Mouse (Mus musculus) midbrain, postnatal 0 days (tissue): ENCODE measurements at regions not wholly inside any gene's neighbourhood (a gene's known extent, or its start where the extent isn't known, plus 50 kb on each side); places are given as distances from the start of the nearest gene placed in this dataset.

Experiments
- ATAC-seq: fragments of 200-750 bp; cut with Nextera tagmentation; 2 replicates; pipeline ENCODE4 v1.8.0; 2017; ENCODE audit warnings: moderate number of reproducible peaks, mild to moderate bottlenecking, moderate TSS enrichment, moderate library complexity; ENCODE audit not compliant: low FRiP score
- DNase-seq: peaks from one replicate; pipeline ENCODE4 v3.0.0-alpha.2; 2015; ENCODE audit warnings: low spot score
- H3K27ac ChIP-seq: fragments of 300-500 bp; sonication (generic); 2 replicates; pipeline ENCODE4 v1.5.1; 2014; ENCODE audit warnings: low read depth, mild to moderate bottlenecking, low read length, mixed read lengths
- H3K27me3 ChIP-seq: fragments of 300-500 bp; sonication (generic); 2 replicates; pipeline ENCODE4 v1.6.1; 2014; ENCODE audit warnings: low read length, control low read depth, mixed read lengths; ENCODE audit not compliant: insufficient read depth
- H3K36me3 ChIP-seq: fragments of 300-500 bp; sonication (generic); 2 replicates; pipeline ENCODE4 v1.6.1; 2014; ENCODE audit warnings: low read length, control low read depth, mixed read lengths; ENCODE audit not compliant: insufficient read depth
- H3K4me1 ChIP-seq: fragments of 300-500 bp; sonication (generic); 2 replicates; pipeline ENCODE4 v1.6.1; 2014; ENCODE audit warnings: mild to moderate bottlenecking, control low read depth, antibody characterized with exemption, low read length, mixed read lengths; ENCODE audit not compliant: insufficient read depth
- H3K4me2 ChIP-seq: fragments of 300-500 bp; sonication (generic); 2 replicates; pipeline ENCODE4 v1.6.1; 2014; ENCODE audit warnings: low read depth, mild to moderate bottlenecking, low read length, mixed read lengths; ENCODE audit not compliant: poor library complexity, severe bottlenecking
- H3K4me3 ChIP-seq: fragments of 300-500 bp; sonication (generic); 2 replicates; pipeline ENCODE4 v1.5.1; 2014; ENCODE audit warnings: low read depth, mild to moderate bottlenecking, low read length, moderate library complexity
- H3K9ac ChIP-seq: fragments of 300-500 bp; sonication (generic); replicated peaks from 2 replicates; pipeline ENCODE4 v1.6.1; 2014; ENCODE audit warnings: mild to moderate bottlenecking, low read length, moderate library complexity, mixed read lengths; ENCODE audit not compliant: poor library complexity, severe bottlenecking
- H3K9me3 ChIP-seq: fragments of 300-500 bp; sonication (generic); 2 replicates; pipeline ENCODE4 v1.6.1; 2016; ENCODE audit warnings: low read length, control low read depth
- CTCF ChIP-seq: IDR thresholded peaks from 2 replicates; pipeline ENCODE4 v1.5.1; 2016; ENCODE audit warnings: antibody characterized with exemption, mild to moderate bottlenecking
- WGBS: fragments of 180-500 bp; shearing (Covaris S2); extraction: QIAGEN DNeasy Blood & Tissue Kit; methylation state at CpG from one replicate; pipeline ENCODE4 v1.1.7; 2014; 5-methylcytosine and 5-hydroxymethylcytosine counted together

DNA sequence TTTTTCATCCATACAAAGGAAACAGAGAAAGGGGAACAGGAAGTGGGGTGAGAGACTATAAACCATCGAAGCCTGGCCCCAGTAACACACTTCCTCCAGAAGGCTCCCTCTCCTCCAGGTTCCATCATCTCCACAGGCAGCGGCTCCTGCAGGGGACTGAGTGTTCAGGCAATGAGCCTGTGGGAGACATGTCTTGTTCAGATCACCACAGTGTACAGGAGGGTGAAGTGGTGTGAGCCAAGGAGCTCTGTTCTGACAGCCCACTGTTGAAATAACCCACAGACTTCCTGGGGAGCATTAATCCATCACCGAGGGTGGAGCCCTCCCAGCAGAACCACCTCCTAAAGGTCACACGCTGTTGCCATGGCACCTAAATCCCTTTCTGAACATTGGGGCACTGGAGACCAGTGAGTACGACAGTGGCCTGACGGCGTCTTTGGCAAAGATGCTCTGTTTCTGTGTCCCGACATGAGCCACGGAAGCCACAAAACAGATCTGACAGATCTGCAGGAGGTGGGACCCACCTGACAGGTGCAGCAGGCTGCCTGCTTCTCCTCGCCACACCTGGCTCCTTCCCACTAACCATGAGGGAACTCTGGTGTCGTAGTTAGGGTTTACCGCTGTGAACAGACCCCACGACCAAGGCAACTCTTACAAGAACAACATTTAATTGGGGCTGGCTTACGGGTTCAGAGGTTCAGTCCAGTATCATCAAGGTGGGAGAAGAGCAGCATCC, 60.9 kb downstream of the Psmg1 start:
- Histone ChIP-seq H3K4me1 (no peaks in the 10 kb centered on the region), H3K27me3 (no peaks in the 10 kb centered on the region), H3K9ac (no peak overlapping the region), H3K27ac (no peak overlapping the region), H3K4me2 (no peak overlapping the region), H3K9me3 (no peaks in the 10 kb centered on the region), H3K36me3 (no peaks in the 10 kb centered on the region), H3K4me3 (no peak overlapping the region)
- no peak for TF ChIP-seq CTCF
- DNase-seq (no peak), ATAC-seq (no peak)
- 53% methylated on average over 14 of the region's 14 CpGs for WGBS

DNA sequence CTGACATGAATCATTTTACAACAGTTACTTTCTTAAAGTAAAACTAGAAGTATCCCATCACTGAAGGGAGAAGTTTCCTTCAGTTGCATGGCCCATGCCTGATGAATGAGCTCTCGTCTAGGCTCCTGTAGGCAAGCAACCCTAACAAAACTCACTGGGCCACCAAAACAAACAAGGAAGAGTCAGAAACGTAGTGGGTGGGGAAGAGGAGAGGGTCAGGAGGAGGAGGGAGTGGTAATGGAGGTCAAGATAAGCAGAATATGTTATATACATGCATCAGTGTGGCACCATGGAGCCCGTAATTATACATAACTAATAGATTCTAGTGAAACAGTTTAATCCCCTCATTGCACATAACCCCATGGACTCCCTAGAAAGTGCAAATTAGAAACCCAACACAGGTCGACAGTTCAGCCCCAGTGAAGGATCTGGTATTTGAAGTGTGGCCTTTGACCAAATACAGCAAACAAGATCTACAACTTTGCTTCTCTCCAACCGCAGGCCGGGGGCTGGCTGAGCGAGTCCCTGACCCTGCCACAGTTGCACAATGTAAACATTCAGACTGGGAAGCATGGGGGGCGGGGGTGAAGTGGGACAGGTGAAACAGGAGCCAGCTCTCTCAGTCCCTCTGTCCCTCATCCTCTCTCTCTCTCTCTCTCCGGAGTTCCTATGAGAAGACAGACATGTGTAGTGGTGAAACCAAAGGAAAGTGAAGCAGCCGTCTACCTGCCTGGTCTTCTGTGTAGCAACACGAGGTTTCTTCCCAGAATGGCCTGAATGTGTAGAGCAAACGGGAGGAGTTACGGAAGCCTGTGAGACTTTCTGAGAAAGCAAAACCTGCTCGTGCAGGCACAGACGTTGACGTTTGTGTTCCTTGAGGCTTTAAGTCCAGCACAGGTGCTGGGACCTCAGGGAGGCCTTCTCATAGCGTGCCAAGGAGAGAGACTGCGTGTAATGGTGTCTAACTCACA, 62.2 kb downstream of the Psmg1 start:
- H3K4me1 ChIP-seq = no peaks in the 10 kb centered on the region
- WGBS = 83% methylated on average over 18 of the region's 18 CpGs
- no peaks in the 10 kb centered on the region for H3K27me3 ChIP-seq
- ATAC-seq (no peak), DNase-seq (no peak)
- H3K9ac ChIP-seq = no peak overlapping the region
- no peaks in the 10 kb centered on the region for H3K9me3 ChIP-seq
- H3K36me3 ChIP-seq = no peaks in the 10 kb centered on the region
- H3K4me3 ChIP-seq = no peak overlapping the region
- no peak overlapping the region for H3K4me2 ChIP-seq
- no peak for TF ChIP-seq CTCF
- no peak overlapping the region for H3K27ac ChIP-seq

DNA sequence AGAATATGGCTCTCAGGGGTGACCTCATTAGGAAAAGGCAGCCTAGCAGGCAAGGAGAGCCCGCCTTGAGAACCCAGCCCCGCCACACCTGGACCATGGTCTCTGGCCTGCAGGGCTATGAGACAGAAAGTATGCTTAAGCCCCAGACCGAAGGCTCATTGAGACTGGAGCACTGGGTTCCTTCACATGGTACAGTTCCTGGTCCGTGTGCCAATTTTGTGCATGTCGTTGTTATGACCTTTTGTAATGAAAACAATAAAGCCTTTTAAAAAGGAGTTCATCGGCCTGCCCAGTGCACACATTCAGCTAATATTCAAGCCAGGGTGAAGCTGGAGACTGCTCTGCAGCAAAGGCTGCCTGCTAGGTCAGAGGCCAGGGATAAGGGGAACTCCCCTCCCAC, 64.2 kb downstream of the Psmg1 start:
- Histone ChIP-seq H3K27ac (no peak overlapping the region), H3K9me3 (no peaks in the 10 kb centered on the region), H3K4me2 (no peak overlapping the region), H3K4me1 (no peaks in the 10 kb centered on the region), H3K4me3 (no peak overlapping the region), H3K27me3 (no peaks in the 10 kb centered on the region), H3K9ac (no peak overlapping the region), H3K36me3 (no peaks in the 10 kb centered on the region)
- ATAC-seq (no peak), DNase-seq (no peak)
- 82% methylated on average over 6 of the region's 6 CpGs for WGBS
- no peak for TF ChIP-seq CTCF

DNA sequence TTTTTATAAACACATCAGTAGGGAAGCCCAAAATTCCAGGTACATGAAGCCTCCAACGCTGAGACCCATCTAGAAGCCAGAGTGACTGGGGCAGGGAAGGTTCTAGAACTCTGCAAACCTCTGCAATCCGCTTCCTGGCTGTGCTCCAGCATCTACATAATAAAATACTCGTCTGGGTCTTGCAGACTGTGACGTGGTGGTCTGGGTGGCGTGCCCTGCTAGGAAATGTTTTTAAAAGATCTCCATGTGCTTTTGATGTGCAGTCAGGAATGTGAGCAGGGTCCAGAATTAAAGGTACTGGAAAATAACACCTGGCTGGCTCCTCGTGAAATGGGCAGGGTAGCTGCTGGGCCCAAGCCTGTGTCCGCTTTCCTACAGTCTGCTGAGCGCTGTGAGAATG, 66.0 kb downstream of the Psmg1 start:
- H3K36me3 ChIP-seq = no peaks in the 10 kb centered on the region
- no peak overlapping the region for H3K4me2 ChIP-seq
- H3K9me3 ChIP-seq = no peaks in the 10 kb centered on the region
- no peak for TF ChIP-seq CTCF
- DNase-seq (no peak), ATAC-seq (no peak)
- 67% methylated on average over 8 of the region's 8 CpGs for WGBS
- H3K4me3 ChIP-seq = no peak overlapping the region
- H3K9ac ChIP-seq = no peak overlapping the region
- H3K27ac ChIP-seq = no peak overlapping the region
- no peaks in the 10 kb centered on the region for H3K27me3 ChIP-seq
- no peaks in the 10 kb centered on the region for H3K4me1 ChIP-seq

DNA sequence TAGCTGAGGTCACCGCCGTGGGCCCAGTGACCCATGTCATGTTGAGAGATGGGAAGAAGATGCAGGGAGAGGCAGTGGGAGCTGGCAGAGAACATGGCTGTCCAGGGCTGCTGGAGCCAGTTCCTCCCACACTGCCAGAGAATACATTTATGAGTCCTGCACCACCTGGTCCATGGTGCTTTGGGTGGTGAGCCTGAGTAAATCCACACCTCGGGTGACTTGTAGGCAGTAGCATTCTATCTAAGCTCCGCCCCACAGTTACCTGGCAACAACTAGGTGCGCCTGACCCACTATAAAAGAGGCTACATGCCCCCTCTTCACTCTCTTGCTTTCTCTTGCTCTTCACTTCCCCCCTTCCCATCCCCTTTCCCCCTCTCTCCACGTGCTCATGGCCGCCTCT, 66.8 kb downstream of the Psmg1 start:
- H3K36me3 ChIP-seq = no peaks in the 10 kb centered on the region
- WGBS = 75% methylated on average over 7 of the region's 7 CpGs
- ATAC-seq (no peak), DNase-seq (no peak)
- no peaks in the 10 kb centered on the region for H3K27me3 ChIP-seq
- TF ChIP-seq CTCF = no peak
- no peak overlapping the region for H3K4me3 ChIP-seq
- H3K4me1 ChIP-seq = no peaks in the 10 kb centered on the region
- no peaks in the 10 kb centered on the region for H3K9me3 ChIP-seq
- H3K9ac ChIP-seq = no peak overlapping the region
- no peak overlapping the region for H3K27ac ChIP-seq
- H3K4me2 ChIP-seq = no peak overlapping the region

DNA sequence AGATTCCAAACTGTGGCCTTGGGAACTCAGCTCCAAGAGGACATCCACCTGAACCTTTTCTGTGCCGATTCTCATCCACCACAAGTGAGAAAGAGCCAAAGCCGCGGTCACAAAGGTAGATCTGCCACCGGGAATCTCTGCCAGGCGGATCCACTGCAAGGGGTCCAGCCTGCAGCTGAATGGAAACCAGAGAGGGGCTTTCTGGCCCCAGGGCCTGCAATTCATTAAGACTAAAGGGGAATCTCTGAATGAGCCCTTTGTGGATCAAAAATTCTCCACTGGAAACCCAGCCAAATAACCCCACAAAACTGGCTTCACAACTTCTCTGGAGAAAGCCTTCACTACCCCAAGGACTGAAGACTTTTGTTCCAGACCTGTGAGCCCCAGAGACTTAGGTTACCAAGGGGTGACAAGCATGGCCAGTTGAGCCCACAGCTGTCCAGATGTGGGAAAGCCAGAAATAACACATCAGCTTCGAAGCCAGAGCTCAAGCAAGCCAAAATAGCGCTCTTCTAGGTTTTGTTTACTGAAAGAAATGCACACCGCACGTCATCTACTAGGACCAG, 68.3 kb downstream of the Psmg1 start:
- Histone ChIP-seq H3K27me3 (no peaks in the 10 kb centered on the region), H3K4me1 (no peaks in the 10 kb centered on the region), H3K9me3 (no peaks in the 10 kb centered on the region), H3K4me3 (no peak overlapping the region), H3K27ac (no peak overlapping the region), H3K36me3 (no peaks in the 10 kb centered on the region), H3K4me2 (no peak overlapping the region), H3K9ac (no peak overlapping the region)
- DNase-seq = peak; percentile 42
- WGBS = 77% methylated on average over 9 of the region's 9 CpGs
- no peak for ATAC-seq
- no peak for TF ChIP-seq CTCF
